Mouse (Mus musculus) kidney, adult 2 months (tissue): ENCODE results near the gene Timm29.

ENCODE experiments used
- CTCF ChIP-seq: fragments of 200-500 bp; conservative IDR thresholded peaks from 2 replicates; pipeline ENCODE4 v1.5.1; 2011; ENCODE audit warnings: low read depth, mild to moderate bottlenecking, control low read depth, low read length, moderate library complexity, mixed read lengths; ENCODE audit not compliant: insufficient read depth, insufficient read length
- POLR2A ChIP-seq: fragments of 200-500 bp; IDR thresholded peaks from one replicate; pipeline ENCODE4 v1.6.1; 2011; ENCODE audit warnings: low read depth, low read length, control low read depth

DNA sequence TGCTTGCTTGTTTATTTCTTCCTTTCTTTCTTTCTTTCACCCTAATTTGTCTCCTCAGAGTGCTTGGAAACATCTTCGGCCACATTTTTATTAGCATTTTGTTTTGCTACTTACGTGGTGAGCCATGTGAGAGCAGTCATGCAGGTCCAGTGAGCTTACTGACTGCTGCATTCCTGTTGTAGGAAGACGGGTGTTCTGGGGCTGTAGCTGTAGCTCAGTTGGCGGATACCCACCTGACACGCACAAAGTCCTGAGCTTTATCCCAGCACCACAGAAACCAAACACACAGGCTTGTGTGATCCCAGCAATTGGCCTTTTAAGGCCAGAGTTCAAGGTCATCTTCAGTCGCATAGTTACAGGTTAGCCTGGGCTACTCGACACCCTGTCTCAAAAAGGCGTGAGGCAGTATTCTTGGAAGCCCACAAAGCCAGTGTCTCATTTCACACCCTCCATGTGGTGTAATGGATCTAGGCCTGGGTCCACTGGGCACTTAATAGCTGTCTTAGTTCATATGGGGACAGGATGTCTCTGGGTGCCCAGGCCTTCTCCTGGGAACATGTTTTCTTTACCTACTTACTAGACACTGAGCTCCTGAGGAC is 23.8 kb upstream of the Timm29 start:
- TF ChIP-seq CTCF (no peak), POLR2A (no peak)
